Mouse (Mus musculus) cerebellum, postnatal 14 days (tissue): ENCODE measurements around the gene Zfp524.

Experiments used
- DNase-seq, 2 experiments: peaks; one replicate each; pipeline ENCODE4 v3.0.0; 2021; ENCODE audit warnings: mixed read lengths in 2 of 2

The Zfp524 gene

DNA sequence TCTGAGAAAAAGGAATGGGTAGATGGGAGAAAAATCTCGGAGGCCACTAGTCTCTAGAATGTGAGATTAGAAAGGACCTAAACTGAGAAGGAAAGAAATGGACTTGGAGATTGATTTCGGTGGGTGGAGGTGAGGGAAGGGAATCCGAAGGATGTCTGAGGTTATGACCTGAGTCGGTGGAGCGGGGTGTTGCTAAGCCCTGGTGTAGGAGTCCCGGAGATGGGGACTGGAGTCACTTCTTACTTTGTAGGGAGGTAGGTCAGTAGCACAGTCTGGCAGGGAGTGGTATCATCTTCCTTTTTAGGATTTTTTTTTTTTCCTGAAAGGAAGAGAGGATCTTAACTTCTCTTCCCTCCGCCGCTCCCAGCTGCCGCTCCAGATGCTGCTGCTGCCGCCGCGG lies 38.2 kb downstream of the Zfp524 start:
- peak; percentile 42 to 43 for DNase-seq

DNA sequence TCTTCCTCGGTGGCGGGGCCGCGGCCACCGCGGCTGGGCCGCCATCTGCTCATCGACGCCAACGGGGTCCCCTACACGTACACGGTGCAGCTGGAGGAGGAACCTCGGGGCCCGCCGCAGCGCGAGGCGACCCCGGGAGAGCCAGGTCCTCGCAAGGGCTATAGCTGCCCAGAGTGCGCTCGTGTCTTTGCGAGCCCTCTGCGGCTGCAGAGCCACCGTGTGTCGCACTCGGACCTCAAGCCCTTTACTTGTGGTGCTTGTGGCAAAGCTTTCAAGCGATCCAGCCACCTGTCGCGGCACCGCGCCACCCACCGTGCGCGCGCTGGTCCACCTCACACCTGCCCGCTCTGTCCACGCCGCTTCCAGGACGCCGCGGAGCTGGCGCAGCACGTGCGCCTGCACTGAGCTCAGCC lies 38.7 kb downstream of the Zfp524 start:
- DNase-seq, result peak; percentile 41 to 52

DNA sequence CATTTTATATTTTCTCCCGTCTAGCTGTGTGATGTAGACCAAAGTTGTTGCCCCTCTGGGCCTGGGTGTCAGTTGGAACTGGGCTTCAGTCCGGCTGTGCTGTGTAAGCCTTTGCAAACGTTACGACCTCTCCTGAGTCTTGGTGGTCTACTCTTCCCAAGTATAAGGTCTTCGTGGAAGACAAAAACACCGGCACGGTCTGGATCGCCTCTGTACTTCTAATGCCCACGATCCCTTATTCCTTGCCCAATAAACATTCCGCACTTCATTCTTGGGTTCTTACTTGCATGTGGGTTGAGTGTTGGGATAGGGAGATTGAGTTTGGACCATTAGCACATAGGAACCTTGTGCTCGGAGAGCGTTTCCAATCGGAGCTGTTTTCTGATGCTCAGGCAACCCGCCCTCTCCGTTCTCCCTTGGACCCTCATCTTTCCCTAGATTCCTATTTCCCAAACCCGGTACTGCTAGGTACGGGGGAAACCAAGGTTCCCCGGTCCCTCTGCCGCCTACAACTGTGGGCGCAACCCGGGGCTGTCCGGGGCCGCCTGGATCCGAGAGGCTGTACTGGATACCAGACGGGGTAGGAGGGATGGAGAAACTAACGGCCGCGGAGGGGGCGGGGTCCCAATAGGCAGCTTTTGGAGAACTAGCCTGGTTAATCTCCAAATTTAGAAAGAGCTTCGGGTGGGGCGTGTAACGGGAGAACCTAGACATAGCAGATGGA lies 39.4 kb downstream of the Zfp524 start:
- DNase-seq, result peak; percentile 57

DNA sequence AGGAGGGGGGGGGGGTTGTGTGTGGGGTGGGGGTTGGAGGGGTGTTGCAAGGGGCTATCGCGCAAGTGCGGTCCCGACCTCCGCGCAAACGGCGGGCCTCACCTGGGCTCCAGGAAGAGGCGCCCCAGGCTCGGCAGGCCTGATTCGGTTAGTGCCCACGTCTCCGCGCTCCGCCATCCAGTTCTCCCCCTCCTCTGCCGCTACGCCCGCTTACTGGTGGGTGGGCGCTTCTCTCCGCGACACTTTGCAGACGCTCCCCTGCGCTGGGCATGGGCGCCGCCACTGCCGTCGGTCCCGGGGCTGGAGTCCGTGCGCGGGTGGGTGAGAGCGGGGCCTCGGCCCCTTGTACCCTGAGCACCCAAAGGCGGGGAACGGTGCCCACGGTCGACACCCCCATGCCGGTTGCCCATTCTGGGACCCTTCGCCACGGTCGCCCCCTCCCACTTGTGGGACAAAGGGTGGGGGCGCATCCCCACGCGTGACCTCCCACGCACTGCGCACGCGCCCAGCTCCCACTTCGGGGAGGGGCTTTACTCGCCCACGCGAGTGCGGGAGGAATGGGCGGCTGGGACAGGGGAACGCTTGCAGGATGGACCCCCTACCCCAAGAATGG lies 42.5 kb downstream of the Zfp524 start:
- peak; percentile 77 to 78 for DNase-seq

DNA sequence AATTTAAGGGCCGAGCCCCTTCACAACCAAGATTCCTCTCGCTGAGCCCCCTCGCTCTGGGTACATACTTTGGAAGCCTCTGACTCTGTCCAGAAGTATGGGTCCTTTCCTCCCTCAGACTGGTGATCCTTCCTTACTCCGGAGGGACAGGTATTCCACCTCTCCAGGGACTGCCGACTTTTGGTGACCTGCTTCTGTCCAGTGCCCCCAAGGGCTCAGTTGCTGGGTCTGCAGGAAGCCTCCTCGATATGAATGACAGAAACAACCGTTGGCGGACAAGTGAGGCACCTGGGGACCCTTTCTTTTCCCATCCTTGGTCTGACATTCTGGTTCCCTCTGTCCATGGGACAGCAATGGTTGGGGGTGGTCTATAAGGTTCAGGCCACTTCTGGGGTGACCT lies 43.2 kb downstream of the Zfp524 start:
- DNase-seq, result no peak

DNA sequence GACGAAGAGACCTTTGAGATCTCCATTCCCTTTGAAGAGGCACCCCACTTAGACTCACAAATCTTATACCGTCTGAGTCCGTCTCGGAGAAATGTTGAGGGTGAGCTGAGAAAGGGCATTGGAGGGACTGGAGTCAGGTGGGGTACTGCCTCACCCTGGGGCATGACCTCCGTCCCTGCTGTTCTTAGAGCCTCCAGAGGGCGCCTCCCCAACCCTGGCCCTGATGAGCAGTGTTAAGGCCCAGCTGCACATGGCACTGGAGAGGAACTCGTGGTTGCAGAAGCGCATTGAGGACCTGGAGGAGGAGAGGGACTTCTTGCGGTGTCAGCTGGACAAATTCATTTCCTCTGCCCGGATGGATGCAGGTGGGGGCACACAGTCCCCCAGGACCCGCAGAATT lies 43.6 kb downstream of the Zfp524 start:
- DNase-seq, result no peak

DNA sequence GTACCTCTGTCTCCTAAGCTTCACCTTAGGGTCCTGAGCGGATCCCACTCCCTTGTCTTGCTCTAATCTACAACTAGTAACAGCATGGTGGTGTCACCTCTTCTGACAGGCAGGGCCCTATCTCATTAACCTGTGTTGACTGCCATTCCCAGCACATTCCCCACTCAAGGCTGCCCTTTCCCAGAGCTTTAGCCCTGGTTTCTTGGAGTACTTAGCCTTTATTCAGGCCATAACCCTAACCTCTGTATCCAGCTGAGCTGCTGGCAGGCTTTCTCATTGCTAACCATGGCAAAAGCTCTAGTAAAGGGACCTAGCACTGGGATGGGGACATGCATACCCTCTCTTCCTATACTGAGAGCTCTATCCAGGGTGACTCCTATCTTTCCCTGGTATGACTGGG lies 44.4 kb downstream of the Zfp524 start:
- DNase-seq, result no peak

DNA sequence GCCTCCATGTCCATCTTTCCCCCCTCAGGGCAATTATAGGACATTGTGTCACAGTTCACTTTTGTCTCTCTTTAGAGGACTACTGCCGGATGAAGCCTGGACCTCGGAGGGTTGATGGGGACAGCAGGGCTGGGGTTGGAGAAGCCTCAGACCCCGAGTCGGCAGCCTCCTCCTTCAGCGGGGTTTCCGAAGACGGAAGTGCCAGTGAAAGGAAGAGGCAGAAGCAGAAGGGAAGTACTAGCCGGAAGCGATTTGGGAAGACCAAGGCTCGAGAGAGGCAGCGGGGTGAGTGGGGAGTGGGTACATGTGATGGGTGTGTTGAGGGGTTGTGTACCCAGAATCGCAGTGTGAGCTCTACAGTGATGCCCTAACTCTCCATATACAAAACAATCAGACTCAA lies 45.2 kb downstream of the Zfp524 start:
- peak in 1 of 2 experiments; percentile 31 for DNase-seq

DNA sequence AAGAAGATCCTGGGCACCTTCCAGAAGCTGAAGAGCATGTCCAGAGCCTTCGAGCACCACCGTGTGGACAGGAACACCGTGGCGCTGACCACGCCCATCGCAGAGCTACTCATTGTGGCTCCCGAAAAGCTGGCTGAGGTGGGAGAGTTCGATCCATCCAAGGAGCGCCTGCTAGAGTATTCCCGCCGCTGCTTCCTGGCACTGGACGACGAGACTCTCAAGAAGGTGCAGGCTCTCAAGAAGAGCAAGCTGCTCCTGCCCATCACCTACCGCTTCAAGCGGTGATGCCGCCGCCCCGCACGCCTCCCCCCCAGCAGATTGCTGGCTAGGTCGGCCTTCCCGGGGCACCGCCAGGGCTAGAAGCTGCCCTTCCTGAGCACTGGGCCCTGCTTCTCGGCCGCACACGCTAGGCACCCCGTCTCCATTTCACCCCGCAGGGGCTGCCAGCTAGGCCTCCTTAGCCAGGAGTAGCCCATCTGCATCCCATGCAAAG lies 46.1 kb downstream of the Zfp524 start:
- DNase-seq, result peak; percentile 93 to 95

DNA sequence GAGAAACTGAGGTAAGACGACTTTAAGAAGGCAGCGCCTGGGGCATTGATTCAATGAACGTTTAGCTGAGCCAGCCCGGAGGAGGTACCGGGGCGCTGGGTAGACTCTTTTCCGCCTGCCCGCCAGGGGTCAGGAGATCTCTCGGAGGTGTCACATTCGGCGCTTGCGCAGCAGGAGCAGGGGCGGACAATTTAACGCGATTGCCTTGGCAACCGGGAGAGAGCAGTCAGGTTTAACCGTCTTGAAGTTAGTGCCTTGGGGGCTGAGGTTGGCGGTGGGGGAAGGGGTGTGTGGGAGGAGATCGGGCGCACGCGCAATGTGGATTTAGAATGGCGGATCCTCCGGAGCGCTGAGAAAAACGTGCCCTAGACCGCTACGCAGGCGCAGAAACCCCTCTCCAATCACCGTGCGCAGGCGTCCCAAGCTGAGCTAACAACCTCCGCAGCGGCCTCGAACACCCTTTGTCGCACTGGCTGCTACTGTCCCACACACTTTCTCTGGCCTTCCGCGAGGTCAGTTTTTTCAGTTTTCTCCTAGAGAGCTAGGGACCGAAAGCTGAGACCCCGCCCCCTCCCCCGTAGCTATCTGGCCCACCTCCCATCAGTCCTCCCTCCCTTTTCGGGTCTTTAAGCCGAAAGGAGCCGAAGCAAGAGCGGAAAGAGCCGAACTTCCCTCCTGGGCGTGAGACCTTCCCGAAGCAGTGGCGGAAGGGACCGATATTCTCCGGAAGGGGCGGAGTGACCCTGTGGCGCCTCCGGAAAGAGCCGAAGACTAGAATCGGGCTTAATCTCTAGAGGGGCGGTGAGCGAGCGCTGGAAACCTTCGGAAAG lies 46.9 kb downstream of the Zfp524 start:
- peak; percentile 100 for DNase-seq

DNA sequence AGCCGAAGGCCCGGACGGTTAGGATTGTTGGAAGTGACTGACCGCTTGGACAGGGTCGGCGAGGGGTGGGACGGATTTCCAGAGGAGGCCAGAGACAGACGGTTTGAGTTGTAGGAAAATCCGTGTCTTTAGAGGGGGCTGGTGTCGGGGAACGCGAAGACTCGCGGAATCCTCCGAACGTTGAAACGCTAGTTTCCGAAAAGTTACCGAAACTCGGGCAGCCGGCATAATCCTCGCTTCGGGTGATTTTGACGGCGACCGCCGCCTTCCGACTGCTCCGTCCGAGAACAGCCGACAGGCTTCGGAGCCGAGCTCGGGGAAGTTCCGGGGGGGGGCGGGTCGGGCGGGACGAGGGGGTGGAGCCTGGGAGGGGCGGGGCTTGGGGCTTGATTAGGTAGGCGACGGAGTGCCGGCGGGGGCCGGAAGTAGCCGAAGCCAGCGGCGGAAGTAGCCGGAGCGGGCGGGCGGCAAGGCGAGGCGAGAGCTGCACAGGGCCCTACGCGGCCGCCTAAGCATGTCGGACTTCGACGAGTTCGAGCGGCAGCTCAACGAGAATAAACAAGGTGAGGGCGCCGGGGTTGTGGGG lies 47.7 kb downstream of the Zfp524 start, which contains the start of gene U2af2:
U2af2 (plus strand) TSS at position 370 of the 586 bp plus-strand sequence.
- peak; percentile 97 to 99 for DNase-seq

DNA sequence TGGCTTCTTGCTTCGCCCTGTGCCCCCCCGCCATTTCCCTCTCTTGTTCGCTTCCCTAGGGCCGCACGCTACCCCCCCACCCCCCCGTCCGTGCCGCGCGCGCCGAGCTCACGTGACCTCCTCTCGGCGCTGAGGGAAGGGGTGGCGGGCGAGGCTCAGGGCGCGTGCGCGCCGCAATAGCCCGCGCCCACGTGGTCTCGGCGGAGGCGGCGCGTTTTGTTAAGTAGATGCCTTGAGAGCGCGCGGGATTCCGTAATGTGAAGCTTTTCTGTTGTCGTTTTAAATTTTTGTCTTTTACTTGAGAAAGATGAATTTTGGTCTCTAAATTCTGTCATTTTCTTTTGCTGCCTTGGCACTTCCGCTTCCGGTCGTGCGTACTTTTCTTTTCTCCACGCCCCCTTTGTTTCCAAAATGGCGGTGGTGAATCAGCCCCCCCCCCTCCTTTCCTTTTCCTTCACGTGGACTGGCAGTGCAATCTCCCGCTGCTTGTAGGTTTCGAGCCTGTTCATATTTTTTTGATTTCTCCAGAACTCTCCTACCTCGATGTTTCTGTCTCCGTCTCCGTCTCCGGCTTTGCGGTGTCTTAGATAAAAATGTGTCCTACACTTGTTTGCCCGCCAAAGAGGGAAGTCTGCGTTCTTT lies 48.3 kb downstream of the Zfp524 start:
- DNase-seq, result peak in 1 of 2 experiments; percentile 74

DNA sequence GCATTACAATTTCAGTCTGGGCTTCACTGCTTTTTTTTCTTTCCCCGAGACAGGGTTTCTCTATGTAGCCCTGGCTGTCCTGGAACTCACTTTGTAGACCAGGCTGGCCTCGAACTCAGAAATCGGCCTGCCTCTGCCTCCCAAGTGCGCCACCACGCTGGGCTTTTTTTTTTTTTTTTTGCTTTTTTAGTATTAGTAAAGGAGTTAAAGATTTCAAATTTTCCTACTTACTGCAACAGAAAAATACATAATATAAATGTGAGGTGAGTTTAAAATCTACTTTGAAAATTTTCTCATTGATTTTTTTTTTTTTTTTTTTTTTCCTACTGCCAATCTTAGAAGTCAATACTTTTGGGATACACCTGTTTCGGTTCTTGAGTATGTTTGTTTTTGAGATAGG lies 50.7 kb downstream of the Zfp524 start:
- no peak for DNase-seq
